Mouse (Mus musculus): ENCODE measurements around the gene Fbxo40. TPM values are rescaled to one million over a fixed set of nuclear protein-coding genes. Genes with fewer than 3 reads are reported as not detected.

The Fbxo40 gene
- polyA plus RNA-seq, 1 experiment, result not detected

DNA sequence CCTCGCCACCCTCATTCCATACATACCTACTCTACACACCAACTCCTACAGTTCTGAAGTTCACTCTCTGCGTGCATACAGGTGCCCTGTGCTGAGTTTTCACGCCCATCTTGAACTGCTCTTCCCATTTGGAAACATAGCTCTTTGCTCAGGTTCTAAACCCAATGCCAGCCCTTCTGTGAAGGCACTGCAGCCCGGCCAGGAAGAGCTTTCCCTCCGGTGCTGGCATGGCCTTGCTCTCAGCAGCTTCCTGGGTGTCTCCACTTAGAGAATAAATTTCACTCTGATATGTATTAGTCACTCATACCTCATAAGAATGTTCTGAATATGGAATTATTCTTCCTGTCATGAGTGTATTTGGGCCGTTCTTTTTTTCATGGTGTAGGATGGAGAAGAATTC lies 64.9 kb downstream of the Fbxo40 start:
- H3K4me1 ChIP-seq (ENCODE audit: control insufficient read depth, insufficient read depth, low read length), result no peaks in the 10 kb centered on the region; the same call in 1 of the 2 replicates
- H3K27ac ChIP-seq (ENCODE audit: control insufficient read depth, insufficient read depth, low read depth, low read length, poor library complexity), result no peak overlapping the region
- 87% methylated on average over 6 of the region's 6 CpGs for WGBS
- TF ChIP-seq CTCF (IDR thresholded peaks at IDR 0.05; ENCODE audit: control insufficient read depth, insufficient read depth, low read length) (no peak), POLR2A (IDR thresholded peaks at IDR 0.05; ENCODE audit: borderline replicate concordance, control insufficient read depth, low read depth, low read length) (no peak)
- H3K4me3 ChIP-seq (replicated peaks; ENCODE audit: control insufficient read depth, low read depth, low read length), result no peak overlapping the region

DNA sequence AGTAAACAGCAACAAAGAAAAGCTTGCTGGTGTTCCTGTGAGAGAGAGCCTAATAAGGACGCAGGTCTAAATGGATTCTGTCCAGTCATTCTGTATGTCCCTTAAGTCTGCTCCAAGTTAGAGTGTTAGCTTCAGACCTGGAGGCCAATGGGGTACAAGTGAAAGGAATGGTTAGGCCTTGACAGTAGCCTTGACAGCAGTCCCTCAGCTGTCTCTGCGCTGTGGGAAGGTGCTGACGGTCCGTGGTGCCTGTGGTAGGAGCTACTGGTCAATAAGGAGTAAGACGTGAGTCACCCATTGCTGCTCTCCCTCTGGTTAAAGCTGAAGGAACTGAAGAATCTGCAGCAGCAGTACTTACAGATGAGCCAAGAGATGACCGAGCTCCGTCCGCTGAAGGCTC lies 66.0 kb downstream of the Fbxo40 start:
- TF ChIP-seq CTCF (IDR thresholded peaks at IDR 0.05; ENCODE audit: control insufficient read depth, insufficient read depth, low read length) (no peak), POLR2A (IDR thresholded peaks at IDR 0.05; ENCODE audit: borderline replicate concordance, control insufficient read depth, low read depth, low read length) (no peak)
- H3K4me3 ChIP-seq (replicated peaks; ENCODE audit: control insufficient read depth, low read depth, low read length), result no peak overlapping the region
- H3K27ac ChIP-seq (ENCODE audit: control insufficient read depth, insufficient read depth, low read depth, low read length, poor library complexity), result no peak overlapping the region
- 92% methylated on average over 8 of the region's 8 CpGs for WGBS
- peaks cover 2% of the 10 kb centered on the region; the same call in 1 of the 2 replicates for H3K4me1 ChIP-seq (ENCODE audit: control insufficient read depth, insufficient read depth, low read length)

DNA sequence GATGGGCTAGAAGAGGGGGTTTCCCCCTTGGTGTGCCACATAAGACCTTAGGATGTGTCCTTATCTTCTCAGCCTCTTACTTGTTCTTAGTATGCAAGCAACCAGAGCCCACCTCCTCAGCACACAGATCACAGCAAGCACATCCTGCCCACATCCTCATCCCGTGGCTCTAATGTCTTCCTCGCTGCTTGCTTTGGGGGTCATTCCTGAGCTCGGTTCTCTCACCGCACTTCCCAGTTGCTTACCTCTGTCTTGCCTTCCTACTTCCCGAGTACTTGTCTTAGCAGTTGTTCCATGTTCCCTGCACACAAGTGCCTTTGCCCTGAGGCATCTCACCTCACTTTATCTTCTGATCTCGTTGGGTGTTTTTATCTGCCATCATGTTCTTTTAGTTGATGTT lies 68.3 kb downstream of the Fbxo40 start:
- TF ChIP-seq CTCF (IDR thresholded peaks at IDR 0.05; ENCODE audit: control insufficient read depth, insufficient read depth, low read length) (no peak), POLR2A (IDR thresholded peaks at IDR 0.05; ENCODE audit: borderline replicate concordance, control insufficient read depth, low read depth, low read length) (no peak)
- Histone ChIP-seq H3K27ac (ENCODE audit: control insufficient read depth, insufficient read depth, low read depth, low read length, poor library complexity) (no peak overlapping the region), H3K4me1 (ENCODE audit: control insufficient read depth, insufficient read depth, low read length) (peaks cover 2% of the 10 kb centered on the region; the same call in 1 of the 2 replicates), H3K4me3 (replicated peaks; ENCODE audit: control insufficient read depth, low read depth, low read length) (no peak overlapping the region)
- 75% methylated on average over 6 of the region's 6 CpGs for WGBS

DNA sequence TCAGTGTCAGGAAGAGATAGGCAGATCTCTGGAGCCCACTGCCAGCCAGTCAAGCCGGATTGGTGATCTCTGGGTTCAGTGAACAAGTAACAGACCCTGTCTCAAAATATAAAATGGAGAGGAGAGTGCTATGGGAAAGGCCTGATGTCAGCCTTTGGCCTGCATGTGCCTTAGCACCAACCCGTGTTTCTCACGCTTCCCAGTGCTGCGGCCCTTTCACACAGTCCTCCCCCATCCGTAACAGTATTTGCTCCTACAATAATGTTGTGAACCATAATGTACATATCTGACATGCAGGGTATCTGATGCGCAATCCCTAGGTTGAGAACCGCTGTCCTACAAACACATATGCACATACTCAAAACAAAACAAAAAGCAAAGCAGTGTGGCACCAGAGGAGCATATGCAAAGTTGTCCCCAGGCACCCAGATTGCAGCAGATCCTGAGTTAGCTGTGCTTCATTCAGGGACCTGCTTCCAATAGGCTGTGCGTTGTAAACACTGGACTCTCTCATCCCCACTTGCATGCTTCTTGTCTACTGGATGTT lies 69.1 kb downstream of the Fbxo40 start:
- no peak overlapping the region for H3K4me3 ChIP-seq (replicated peaks; ENCODE audit: control insufficient read depth, low read depth, low read length)
- H3K27ac ChIP-seq (ENCODE audit: control insufficient read depth, insufficient read depth, low read depth, low read length, poor library complexity), result no peak overlapping the region
- TF ChIP-seq CTCF (IDR thresholded peaks at IDR 0.05; ENCODE audit: control insufficient read depth, insufficient read depth, low read length), result no peak
- 87% methylated on average over 8 of the region's 8 CpGs for WGBS
- H3K4me1 ChIP-seq (ENCODE audit: control insufficient read depth, insufficient read depth, low read length), result peaks cover 2% of the 10 kb centered on the region; the same call in 1 of the 2 replicates

DNA sequence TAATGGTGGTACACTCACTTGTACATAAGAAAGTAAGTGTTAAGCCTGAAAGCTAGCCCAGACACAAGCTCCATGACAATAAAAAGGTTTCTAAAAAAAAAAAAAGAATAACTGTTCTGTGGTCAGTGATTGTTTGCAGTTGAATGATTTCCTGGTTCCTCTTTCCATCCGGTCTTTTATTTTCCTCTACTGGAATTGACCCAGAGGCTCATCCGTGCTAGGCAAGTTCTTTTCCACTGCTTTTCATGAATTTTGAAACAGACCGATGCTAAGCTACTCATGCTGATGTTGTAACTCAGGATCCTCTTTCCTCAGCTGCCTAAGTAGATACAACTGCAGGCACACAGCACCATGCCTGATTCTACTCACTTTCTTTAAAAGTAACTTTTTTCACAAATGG lies 69.9 kb downstream of the Fbxo40 start:
- H3K4me1 ChIP-seq (ENCODE audit: control insufficient read depth, insufficient read depth, low read length), result peaks cover 2% of the 10 kb centered on the region; the same call in 1 of the 2 replicates
- TF ChIP-seq CTCF (IDR thresholded peaks at IDR 0.05; ENCODE audit: control insufficient read depth, insufficient read depth, low read length), result no peak
- TF ChIP-seq POLR2A (IDR thresholded peaks at IDR 0.05; ENCODE audit: borderline replicate concordance, control insufficient read depth, low read depth, low read length), result no peak
- no peak overlapping the region for H3K27ac ChIP-seq (ENCODE audit: control insufficient read depth, insufficient read depth, low read depth, low read length, poor library complexity)
- no peak overlapping the region for H3K4me3 ChIP-seq (replicated peaks; ENCODE audit: control insufficient read depth, low read depth, low read length)
- WGBS, result 22% methylated on average over 3 of the region's 3 CpGs

DNA sequence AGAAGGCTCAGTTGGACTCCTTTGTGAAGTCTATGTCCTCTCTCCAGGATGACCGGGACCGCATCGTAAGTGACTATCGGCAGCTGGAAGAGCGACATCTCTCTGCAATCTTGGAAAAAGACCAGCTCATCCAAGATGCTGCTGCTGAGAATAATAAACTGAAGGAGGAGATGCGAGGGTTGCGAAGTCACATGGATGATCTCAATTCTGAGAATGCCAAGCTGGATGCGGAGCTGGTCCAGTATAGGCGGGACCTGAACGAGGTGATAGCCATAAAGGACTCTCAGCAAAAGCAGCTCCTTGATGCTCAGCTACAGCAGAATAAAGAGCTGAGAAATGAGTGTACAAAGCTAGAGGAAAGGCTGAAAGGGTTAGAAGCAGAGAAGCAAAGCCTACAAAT lies 71.8 kb downstream of the Fbxo40 start:
- 95% methylated on average over 10 of the region's 10 CpGs for WGBS
- Histone ChIP-seq H3K4me3 (replicated peaks; ENCODE audit: control insufficient read depth, low read depth, low read length) (no peak overlapping the region), H3K27ac (ENCODE audit: control insufficient read depth, insufficient read depth, low read depth, low read length, poor library complexity) (no peak overlapping the region), H3K4me1 (ENCODE audit: control insufficient read depth, insufficient read depth, low read length) (peaks cover 5% of the 10 kb centered on the region; the same call in 1 of the 2 replicates)
- TF ChIP-seq CTCF (IDR thresholded peaks at IDR 0.05; ENCODE audit: control insufficient read depth, insufficient read depth, low read length), result no peak

DNA sequence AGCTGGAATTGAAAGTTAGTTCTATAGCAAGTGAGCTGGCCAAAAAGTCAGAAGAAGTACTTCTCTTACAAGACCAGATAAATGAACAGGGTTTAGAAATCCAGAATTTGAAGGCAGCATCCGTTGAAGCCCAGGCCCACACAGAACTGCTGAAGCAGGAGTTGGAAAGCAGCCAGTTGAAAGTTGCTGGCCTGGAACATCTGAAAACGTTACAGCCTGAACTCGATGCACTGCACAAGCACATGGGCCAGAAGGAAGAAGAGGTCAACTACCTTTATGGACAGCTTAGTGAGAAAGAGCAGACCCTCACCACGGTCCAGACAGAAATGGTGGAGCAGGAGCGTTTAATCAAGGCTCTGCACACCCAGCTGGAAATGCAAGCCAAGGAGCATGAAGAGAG lies 76.1 kb downstream of the Fbxo40 start:
- TF ChIP-seq POLR2A (IDR thresholded peaks at IDR 0.05; ENCODE audit: borderline replicate concordance, control insufficient read depth, low read depth, low read length) (no peak), CTCF (IDR thresholded peaks at IDR 0.05; ENCODE audit: control insufficient read depth, insufficient read depth, low read length) (no peak)
- H3K27ac ChIP-seq (ENCODE audit: control insufficient read depth, insufficient read depth, low read depth, low read length, poor library complexity), result no peak overlapping the region
- no peak overlapping the region for H3K4me3 ChIP-seq (replicated peaks; ENCODE audit: control insufficient read depth, low read depth, low read length)
- H3K4me1 ChIP-seq (ENCODE audit: control insufficient read depth, insufficient read depth, low read length), result peaks cover 2% of the 10 kb centered on the region; the same call in 1 of the 2 replicates
- 75% methylated on average over 5 of the region's 5 CpGs for WGBS

Other genes with a start within 250 kb of the Fbxo40 start
- 6.7 and 12.6 TPM in 2 replicates for gene Slc15a2, start 205.5 kb downstream of the Fbxo40 start, polyA plus RNA-seq (2011; ENCODE audit: insufficient read depth, insufficient read length, low replicate concordance, missing spikeins)
- 16.7 and 20.4 TPM in 2 replicates for gene Iqcb1, start 162.1 kb downstream of the Fbxo40 start, polyA plus RNA-seq (2011; ENCODE audit: insufficient read depth, insufficient read length, low replicate concordance, missing spikeins)
- 3.5 and 9.2 TPM in 2 replicates for gene Eaf2, start 115.5 kb downstream of the Fbxo40 start, polyA plus RNA-seq (2011; ENCODE audit: insufficient read depth, insufficient read length, low replicate concordance, missing spikeins)
- gene Golgb1, start 115.3 kb downstream of the Fbxo40 start, polyA plus RNA-seq (2011; ENCODE audit: insufficient read depth, insufficient read length, low replicate concordance, missing spikeins), result 10.4 and 14.5 TPM in 2 replicates
- 88.0 and 129 TPM in 2 replicates for gene Hcls1, start 55.5 kb downstream of the Fbxo40 start, polyA plus RNA-seq (2011; ENCODE audit: insufficient read depth, insufficient read length, low replicate concordance, missing spikeins)
- gene Polq, start 21.3 kb upstream of the Fbxo40 start, polyA plus RNA-seq (2011; ENCODE audit: insufficient read depth, insufficient read length, low replicate concordance, missing spikeins), result 21.6 and 23.9 TPM in 2 replicates

Measured in bone marrow, adult 2 months (tissue).